Mouse (Mus musculus) midbrain, embryonic 15.5 days (tissue): ENCODE measurements around the gene Rps10. TPM values are rescaled to one million over a fixed set of nuclear protein-coding genes. Genes with fewer than 3 reads are reported as not detected.
"Not testable (repeated sequence)": the region's sequence is repeated elsewhere in the genome, so short reads cannot be mapped to it uniquely, and the experiment has no call there.

Source experiments
- ATAC-seq: fragments of 200-750 bp; cut with Nextera tagmentation; replicated peaks from 2 replicates; pipeline ENCODE4 v1.8.0; 2017; ENCODE audit warnings: moderate TSS enrichment
- H3K27ac ChIP-seq: fragments of 300-500 bp; sonication (generic); 2 replicates; pipeline ENCODE4 v1.5.1; 2015; ENCODE audit warnings: mild to moderate bottlenecking, inconsistent platforms
- H3K27me3 ChIP-seq: fragments of 300-500 bp; sonication (generic); replicated peaks from 2 replicates; pipeline ENCODE4 v1.6.1; 2015; ENCODE audit warnings: inconsistent platforms
- H3K36me3 ChIP-seq: fragments of 300-500 bp; sonication (generic); replicated peaks from 2 replicates; pipeline ENCODE4 v1.6.1; 2015; ENCODE audit warnings: inconsistent platforms
- H3K4me1 ChIP-seq: fragments of 300-500 bp; sonication (generic); 2 replicates; pipeline ENCODE4 v1.6.1; 2015; ENCODE audit warnings: inconsistent platforms
- H3K4me2 ChIP-seq: fragments of 300-500 bp; sonication (generic); 2 replicates; pipeline ENCODE4 v1.6.1; 2015; ENCODE audit warnings: inconsistent platforms, mild to moderate bottlenecking, moderate library complexity
- H3K4me3 ChIP-seq: fragments of 300-500 bp; sonication (generic); 2 replicates; pipeline ENCODE4 v1.5.1; 2015; ENCODE audit warnings: mild to moderate bottlenecking, inconsistent platforms
- H3K9ac ChIP-seq: fragments of 300-500 bp; sonication (generic); 2 replicates; pipeline ENCODE4 v1.6.1; 2015; ENCODE audit warnings: mild to moderate bottlenecking, inconsistent platforms
- H3K9me3 ChIP-seq: fragments of 300-500 bp; sonication (generic); 2 replicates; pipeline ENCODE4 v1.6.1; 2016; ENCODE audit warnings: inconsistent platforms
- WGBS: fragments of 180-500 bp; shearing (Covaris S2); methylation state at CpG from one replicate; pipeline ENCODE4 v1.1.7; 2015; ENCODE audit warnings: mixed read lengths; 5-methylcytosine and 5-hydroxymethylcytosine counted together
- polyA plus RNA-seq: library from polyadenylated mRNA; unstranded; fragments of >200 nt; fragmentation: Nextera tagmentation; extraction: Ambion mirVana; gene quantifications from 2 replicates; pipeline ENCODE4 v1.2.1, GENCODE M21; 2015

The Rps10 gene
- polyA plus RNA-seq, 1 experiment from 2014 or later, result 421 TPM

- H3K9ac ChIP-seq, H3K4me3 ChIP-seq, H3K27me3 ChIP-seq, H3K9me3 ChIP-seq, H3K36me3 ChIP-seq, H3K27ac ChIP-seq, ATAC-seq, H3K4me2 ChIP-seq: not testable (repeated sequence)
- 90% methylated on average over 6 of the region's 6 CpGs for WGBS
- peaks cover 21% of the 10 kb centered on the region for H3K4me1 ChIP-seq
Measured at GRCm38 (mm10) chr17:27639851-27640250, 3.4 kb upstream of the Rps10 start.

- Histone ChIP-seq H3K27ac (no peak overlapping the region), H3K36me3 (no peaks in the 10 kb centered on the region), H3K27me3 (no peaks in the 10 kb centered on the region), H3K9ac (no peak overlapping the region), H3K4me1 (peaks cover 27% of the 10 kb centered on the region), H3K4me2 (no peak overlapping the region), H3K4me3 (no peak overlapping the region), H3K9me3 (no peaks in the 10 kb centered on the region)
- 77% methylated on average over 20 of the region's 20 CpGs for WGBS
- ATAC-seq, result no peak
Measured at GRCm38 (mm10) chr17:27638921-27639332, 2.5 kb upstream of the Rps10 start.

GRCm38 (mm10) chr17:27637333-27637732 is 864 bp upstream of the Rps10 start:
- H3K27me3 ChIP-seq, result no peaks in the 10 kb centered on the region
- 63% methylated on average over 9 of the region's 9 CpGs for WGBS
- no peaks in the 10 kb centered on the region for H3K9me3 ChIP-seq
- no peak for ATAC-seq
- H3K36me3 ChIP-seq, result no peaks in the 10 kb centered on the region; the same call in 1 of the 2 replicates
- H3K4me1 ChIP-seq, result peaks cover 29% of the 10 kb centered on the region
- no peak overlapping the region for H3K4me3 ChIP-seq
- no peak overlapping the region for H3K9ac ChIP-seq
- no peak overlapping the region for H3K4me2 ChIP-seq
- no peak overlapping the region for H3K27ac ChIP-seq

- H3K4me2 ChIP-seq, result peak overlapping the region; percentile 57
- WGBS, result 47% methylated on average over 9 of the region's 9 CpGs
Measured at GRCm38 (mm10) chr17:27635575-27635903, 930 bp downstream of the Rps10 start.

GRCm38 (mm10) chr17:27634871-27635574 is 1.4 kb downstream of the Rps10 start, which contains the start of gene RPS10-NUDT3:
RPS10-NUDT3 (minus strand) TSS chr17:27635222.
- ATAC-seq, result peak; percentile 98
- peak within 1 kb of the TSS; percentile 57 for H3K4me2 ChIP-seq
- peaks cover 17% of the 10 kb centered on the region for H3K36me3 ChIP-seq
- H3K4me3 ChIP-seq, result peak within 1 kb of the TSS; percentile 59
- H3K9ac ChIP-seq, result peak within 1 kb of the TSS; percentile 63
- peak within 1 kb of the TSS; percentile 87 for H3K27ac ChIP-seq
- peaks cover 28% of the 10 kb centered on the region for H3K4me1 ChIP-seq
- H3K9me3 ChIP-seq, result no peaks in the 10 kb centered on the region
- no peaks in the 10 kb centered on the region for H3K27me3 ChIP-seq
- under 1% methylated on average over 63 of the region's 72 CpGs for WGBS

More at GRCm38 (mm10) chr17:27635575-27635903, 930 bp downstream of the Rps10 start:
- Histone ChIP-seq H3K4me1 (peaks cover 28% of the 10 kb centered on the region), H3K36me3 (peaks cover 13% of the 10 kb centered on the region), H3K4me3 (peak overlapping the region; percentile 59), H3K27ac (peak overlapping the region; percentile 87), H3K9ac (0 out of 2 replicates have a peak overlapping the region, but pooled peaks have one; percentile 36)
- peak; percentile 4; the same call in 1 of the 2 replicates for ATAC-seq
- H3K27me3 ChIP-seq, H3K9me3 ChIP-seq: not testable (repeated sequence)

- 61% methylated on average over 2 of the region's 2 CpGs for WGBS
- Histone ChIP-seq H3K4me2 (no peak overlapping the region), H3K27ac (0 out of 2 replicates have a peak overlapping the region, but pooled peaks have one; percentile 9), H3K4me3 (no peak overlapping the region), H3K4me1 (peaks cover 17% of the 10 kb centered on the region), H3K36me3 (peaks cover 17% of the 10 kb centered on the region), H3K9me3 (no peaks in the 10 kb centered on the region), H3K27me3 (no peaks in the 10 kb centered on the region), H3K9ac (no peak overlapping the region)
- ATAC-seq, result 0 out of 2 replicates have a peak, but pooled peaks have one; percentile 18
Measured at GRCm38 (mm10) chr17:27629249-27630020, 7.0 kb downstream of the Rps10 start.

GRCm38 (mm10) chr17:27628376-27628775 is 8.1 kb downstream of the Rps10 start:
- Histone ChIP-seq H3K9me3 (no peaks in the 10 kb centered on the region), H3K27me3 (no peaks in the 10 kb centered on the region), H3K4me1 (peaks cover 13% of the 10 kb centered on the region), H3K36me3 (peaks cover 17% of the 10 kb centered on the region), H3K27ac (no peak overlapping the region), H3K9ac (no peak overlapping the region), H3K4me2 (no peak overlapping the region), H3K4me3 (no peak overlapping the region)
- 91% methylated on average over 8 of the region's 8 CpGs for WGBS
- ATAC-seq, result no peak

GRCm38 (mm10) chr17:27627451-27627850 is 9.0 kb downstream of the Rps10 start:
- H3K27ac ChIP-seq, result no peak overlapping the region
- peaks cover 17% of the 10 kb centered on the region for H3K36me3 ChIP-seq
- H3K9me3 ChIP-seq, result no peaks in the 10 kb centered on the region
- H3K9ac ChIP-seq, result no peak overlapping the region
- no peak overlapping the region for H3K4me2 ChIP-seq
- H3K4me1 ChIP-seq, result peaks cover 9% of the 10 kb centered on the region
- no peak overlapping the region for H3K4me3 ChIP-seq
- WGBS, result 45% methylated on average over 5 of the region's 5 CpGs
- no peaks in the 10 kb centered on the region for H3K27me3 ChIP-seq
- ATAC-seq, result no peak

GRCm38 (mm10) chr17:27626681-27627080 is 9.8 kb downstream of the Rps10 start:
- H3K9me3 ChIP-seq, result no peaks in the 10 kb centered on the region
- H3K4me2 ChIP-seq, result no peak overlapping the region
- no peak for ATAC-seq
- 14% methylated on average over 5 of the region's 5 CpGs for WGBS
- H3K27me3 ChIP-seq, result no peaks in the 10 kb centered on the region
- peak overlapping the region; percentile 67 for H3K27ac ChIP-seq
- peaks cover 9% of the 10 kb centered on the region for H3K4me1 ChIP-seq
- H3K36me3 ChIP-seq, result peaks cover 14% of the 10 kb centered on the region
- no peak overlapping the region for H3K9ac ChIP-seq
- H3K4me3 ChIP-seq, result no peak overlapping the region

- no peak for ATAC-seq
Measured at GRCm38 (mm10) chr17:27625455-27626251, 10.8 kb downstream of the Rps10 start.

GRCm38 (mm10) chr17:27623360-27624326 is 12.8 kb downstream of the Rps10 start, which contains the start of gene Nudt3:
Nudt3 (minus strand) TSS chr17:27623495.
- Histone ChIP-seq H3K27ac (peak within 1 kb of the TSS; percentile 98), H3K4me2 (peak within 1 kb of the TSS; percentile 80), H3K36me3 (no peaks in the 10 kb centered on the region), H3K9ac (peak within 1 kb of the TSS; percentile 99), H3K4me1 (peaks cover 35% of the 10 kb centered on the region), H3K4me3 (peak within 1 kb of the TSS; percentile 97), H3K9me3 (no peaks in the 10 kb centered on the region), H3K27me3 (no peaks in the 10 kb centered on the region)
- peak; percentile 91 for ATAC-seq
- WGBS, result 8% methylated on average over 80 of the region's 91 CpGs

More at GRCm38 (mm10) chr17:27625455-27626251, 10.8 kb downstream of the Rps10 start:
- Histone ChIP-seq H3K9me3 (no peaks in the 10 kb centered on the region), H3K9ac (no peak overlapping the region), H3K4me3 (no peak overlapping the region), H3K27ac (0 out of 2 replicates have a peak overlapping the region, but pooled peaks have one; percentile 40), H3K36me3 (peaks cover 5% of the 10 kb centered on the region), H3K4me1 (peaks cover 17% of the 10 kb centered on the region), H3K4me2 (no peak overlapping the region), H3K27me3 (no peaks in the 10 kb centered on the region)
- WGBS, result 36% methylated on average over 7 of the region's 7 CpGs
